Mouse (Mus musculus) G1E (cell line): ENCODE measurements around the gene Tmub1.
"Not testable (repeated sequence)": the region's sequence is repeated elsewhere in the genome, so short reads cannot be mapped to it uniquely, and the experiment has no call there.

Experiments
- CTCF ChIP-seq: IDR thresholded peaks from 2 replicates; pipeline ENCODE4 v1.5.1; 2012; ENCODE audit warnings: low read depth, low read length, inconsistent platforms, mixed read lengths
- GATA1 ChIP-seq: IDR thresholded peaks from 2 replicates; pipeline ENCODE4 v1.6.1; 2012; ENCODE audit warnings: borderline replicate concordance, low read length, inconsistent platforms, mixed read lengths
- POLR2AphosphoS5 ChIP-seq: IDR thresholded peaks from 2 replicates; pipeline ENCODE4 v1.6.1; 2012; ENCODE audit warnings: low read depth, low read length, inconsistent platforms; ENCODE audit not compliant: insufficient replicate concordance

GRCm38 (mm10) chr5:24396254-24396653 is 51.4 kb downstream of the Tmub1 start:
- not testable (repeated sequence) for TF ChIP-seq CTCF, GATA1, POLR2AphosphoS5
